Comparison of ENCODE assay signal across 31 mouse cellular contexts in genomic region chr7:42878090-42878489, GRCm38 (mm10). TPM values are rescaled to one million over a fixed set of nuclear protein-coding genes. Genes with fewer than 3 reads are reported as not detected.
"Had no signal": no experiment of that assay in that cellular context is flagged by ENCODE, and none has a peak within 500 bp of the region (broad histone marks: within the 10 kb centered on the region; RNA-seq: fewer than 3 reads in every experiment).

No protein-coding gene starts in this region.

- H3K27ac ChIP-seq: left cerebral cortex, adult 2 months; liver, embryonic 13.5 days; stomach, postnatal 0 days had no signal

- H3K36me3 ChIP-seq: liver, embryonic 13.5 days had no signal

- H3K9me3 ChIP-seq: liver, embryonic 13.5 days had no signal

- H3K27me3 ChIP-seq: liver, embryonic 13.5 days had no signal

- ATAC-seq: midbrain, embryonic 16.5 days had no signal

- H3K4me2 ChIP-seq: liver, embryonic 13.5 days; midbrain, embryonic 11.5 days had no signal

- DNase-seq: kidney, adult 9 months; kidney, postnatal 14 days; kidney, postnatal 4 days; layer of hippocampus, postnatal 36 days; liver, embryonic 13.5 days; lung, adult 2 months; lung, postnatal 14 days; lung, postnatal 4 days; thymus, adult 18-20 months; thymus, postnatal 36 days had no signal

- H3K9ac ChIP-seq: liver, embryonic 13.5 days had no signal

- H3K4me3 ChIP-seq: left cerebral cortex, adult 2 months; liver, embryonic 13.5 days had no signal

- H3K4me1 ChIP-seq: liver, embryonic 13.5 days had no signal

RNA-seq across cellular contexts. Expression of gene Gm2381, which starts 11.1 kb away (rescaled TPM):
- total RNA-seq: left cerebral cortex, postnatal 36 days; liver, adult 2 months; megakaryocyte progenitor cell, adult 5-6 weeks; megakaryocyte-erythroid progenitor cell, adult 5-6 weeks had no signal
- polyA plus RNA-seq: kidney, embryonic 16.5 days; limb, embryonic 11.5 days; limb, embryonic 14.5 days; liver, adult 2 months; liver, embryonic 13.5 days; liver, embryonic 16.5 days; lung, adult 2 months; lung, embryonic 16.5 days; midbrain, embryonic 11.5 days; midbrain, embryonic 16.5 days; neural tube, embryonic 11.5 days; neural tube, embryonic 14.5 days; small intestine, adult 2 months; spleen, adult 2 months; stomach, embryonic 14.5 days; stomach, postnatal 0 days; urinary bladder, adult 2 months had no signal

RNA-seq across cellular contexts. Expression of gene Vmn2r63, which starts 55.5 kb away (rescaled TPM):
- total RNA-seq: layer of hippocampus, adult 18-20 months; layer of hippocampus, postnatal 36 days; left cerebral cortex, adult 2 months; left cerebral cortex, postnatal 10 days; left cerebral cortex, postnatal 36 days; liver, adult 2 months; megakaryocyte progenitor cell, adult 5-6 weeks; megakaryocyte-erythroid progenitor cell, adult 5-6 weeks had no signal
- polyA plus RNA-seq: kidney, embryonic 16.5 days; limb, embryonic 11.5 days; limb, embryonic 14.5 days; liver, adult 2 months; liver, embryonic 13.5 days; liver, embryonic 16.5 days; lung, adult 2 months; lung, embryonic 16.5 days; midbrain, embryonic 11.5 days; midbrain, embryonic 16.5 days; neural tube, embryonic 11.5 days; neural tube, embryonic 14.5 days; small intestine, adult 2 months; spleen, adult 2 months; stomach, embryonic 14.5 days; stomach, postnatal 0 days; urinary bladder, adult 2 months had no signal
